8 mouse cellular contexts compared by ENCODE assay signal in genomic region chr9:67035957-67036451, GRCm38 (mm10). TPM values are rescaled to one million over a fixed set of nuclear protein-coding genes. Genes with fewer than 3 reads are reported as not detected.
DNase-seq lines count a peak whose midpoint lies in the region; ATAC-seq and TF ChIP-seq lines count a peak whose summit lies in the region.

No protein-coding gene starts in this region.

- no peak for TF ChIP-seq CTCF in CH12.LX (conservative IDR thresholded peaks at IDR 0.05 in 1 of 2, IDR thresholded peaks at IDR 0.05 in 1 of 2; ENCODE audit: low read depth in 2 of 2, low read length in 2 of 2)
- TF ChIP-seq CTCF in forebrain, postnatal 0 days (IDR thresholded peaks at IDR 0.05; ENCODE audit: low read depth) = 0 out of 2 replicates have a peak, but pooled peaks have one; percentile 2
- TF ChIP-seq CTCF in lung, postnatal 0 days (IDR thresholded peaks at IDR 0.05) = no peak

- dilution Hi-C loops in CH12.LX (cut with MboI; ENCODE audit: extremely low pct_ligation_motif_present, extremely low pct_unique_long_range_greater_than_20kb, low sequenced_read_pairs) = no loop called here

- peaks cover 4 to 54% of the 10 kb centered on the region in 2 experiments for H3K4me1 ChIP-seq in CH12.LX (ENCODE audit: control insufficient read depth in 1 of 2, insufficient read depth in 2 of 2)
- H3K4me1 ChIP-seq in forebrain, postnatal 0 days (ENCODE audit: insufficient read depth) = peaks cover 12% of the 10 kb centered on the region; the same call in 1 of the 2 replicates
- H3K4me1 ChIP-seq in lung, postnatal 0 days (ENCODE audit: insufficient read depth, low read depth, low read length) = peaks cover 21% of the 10 kb centered on the region; the same call in 1 of the 2 replicates

- H3K27ac ChIP-seq in CH12.LX (ENCODE audit: insufficient read depth, low read depth) = peak overlapping the region; percentile 38
- no peak overlapping the region for H3K27ac ChIP-seq in forebrain, postnatal 0 days (ENCODE audit: low read depth, low read length)
- H3K27ac ChIP-seq in lung, postnatal 0 days (ENCODE audit: low read length) = peak overlapping the region; percentile 81

- H3K4me2 ChIP-seq in CH12.LX (ENCODE audit: insufficient read depth, low read depth, poor library complexity, severe bottlenecking) = 0 out of 2 replicates have a peak overlapping the region, but pooled peaks have one; percentile 51
- no peak overlapping the region for H3K4me2 ChIP-seq in forebrain, postnatal 0 days (ENCODE audit: low read depth)
- H3K4me2 ChIP-seq in lung, postnatal 0 days (replicated peaks; ENCODE audit: low read depth, low read length) = no peak overlapping the region

- H3K4me3 ChIP-seq in CH12.LX (replicated peaks in 1 of 3; ENCODE audit: low read depth in 2 of 3, low read length in 2 of 3, poor library complexity in 1 of 3) = no peak overlapping the region
- no peak overlapping the region for H3K4me3 ChIP-seq in forebrain, postnatal 0 days (ENCODE audit: low read depth, low read length)
- H3K4me3 ChIP-seq in lung, postnatal 0 days (ENCODE audit: low read depth, low read length) = no peak overlapping the region

- peak; percentile 64 for ATAC-seq in forebrain, postnatal 0 days
- peak; percentile 79 for ATAC-seq in lung, postnatal 0 days

- DNase-seq in A20 (ENCODE audit: low read depth, low spot score) = peak; percentile 86
- peak; percentile 68 for DNase-seq in CH12.LX (ENCODE audit: extremely low read depth)
- DNase-seq in forebrain, postnatal 0 days = peak; percentile 70
- DNase-seq in layer of hippocampus, adult 18-20 months (ENCODE audit: low spot score in 2 of 2) = peak; percentile 73 to 82
- peak; percentile 62 for DNase-seq in lung, postnatal 0 days (ENCODE audit: low spot score)
- DNase-seq in adipocyte (ENCODE audit: low spot score) = no peak
- no peak for DNase-seq in gastrocnemius, adult 8-10 months (ENCODE audit: low spot score in 2 of 2)
- DNase-seq in embryo, embryonic 11 days = no peak

- 0 out of 2 replicates have a peak, but pooled peaks cover 2% of the 10 kb centered on the region for H3K79me2 ChIP-seq in CH12.LX (replicated peaks; ENCODE audit: control insufficient read depth, extremely low read depth, insufficient read depth, poor library complexity, severe bottlenecking)

- no peak for TF ChIP-seq POLR2A in CH12.LX (IDR thresholded peaks at IDR 0.05; ENCODE audit: low read depth, low read length)

- no peaks in the 10 kb centered on the region for H3K27me3 ChIP-seq in CH12.LX (replicated peaks)
- no peaks in the 10 kb centered on the region for H3K27me3 ChIP-seq in forebrain, postnatal 0 days (ENCODE audit: insufficient read depth, low read length)
- H3K27me3 ChIP-seq in lung, postnatal 0 days (replicated peaks; ENCODE audit: insufficient read depth, low read length) = no peaks in the 10 kb centered on the region

- TF ChIP-seq RAD21 in CH12.LX (IDR thresholded peaks at IDR 0.05; ENCODE audit: low read depth, low read length) = no peak

- H3K9me3 ChIP-seq in CH12.LX (replicated peaks; ENCODE audit: low read length) = peaks cover 11% of the 10 kb centered on the region
- H3K9me3 ChIP-seq in forebrain, postnatal 0 days (ENCODE audit: low read length) = no peaks in the 10 kb centered on the region
- H3K9me3 ChIP-seq in lung, postnatal 0 days (ENCODE audit: low read length) = no peaks in the 10 kb centered on the region

- TF ChIP-seq EP300 in CH12.LX (IDR thresholded peaks at IDR 0.05; ENCODE audit: low read length) = no peak
- peak; percentile 49 for TF ChIP-seq EP300 in lung, postnatal 0 days (IDR thresholded peaks at IDR 0.05)

- 70% methylated on average over 12 of the region's 12 CpGs for WGBS in forebrain, postnatal 0 days
- WGBS in lung, postnatal 0 days = 61% methylated on average over 12 of the region's 12 CpGs

- H3K9ac ChIP-seq in CH12.LX (ENCODE audit: insufficient read depth, low read depth) = no peak overlapping the region
- no peak overlapping the region for H3K9ac ChIP-seq in forebrain, postnatal 0 days
- no peak overlapping the region for H3K9ac ChIP-seq in lung, postnatal 0 days (replicated peaks; ENCODE audit: low read depth)

- peaks cover 35 to 80% of the 10 kb centered on the region in 2 experiments for H3K36me3 ChIP-seq in CH12.LX (replicated peaks in 1 of 2; ENCODE audit: control insufficient read depth in 1 of 2, insufficient read depth in 1 of 2, low read length in 1 of 2)
- peaks cover 51% of the 10 kb centered on the region for H3K36me3 ChIP-seq in forebrain, postnatal 0 days (ENCODE audit: insufficient read depth)
- peaks cover 50% of the 10 kb centered on the region for H3K36me3 ChIP-seq in lung, postnatal 0 days (ENCODE audit: insufficient read depth, low read length)

- in situ Hi-C loops in CH12.LX (cut with MboI; ENCODE audit: low pct_ligation_motif_present, low pct_unique_long_range_greater_than_20kb, low sequenced_read_pairs) = no loop called here

TF ChIP-seq in CH12.LX, 34 proteins besides CTCF, POLR2A, EP300 and RAD21:
- TF ChIP-seq ELF1 (IDR thresholded peaks at IDR 0.05; ENCODE audit: low read depth, low read length) (no peak), USF1 (IDR thresholded peaks at IDR 0.05; ENCODE audit: low read depth, low read length) (no peak), BHLHE40 (IDR thresholded peaks at IDR 0.05; ENCODE audit: low read depth, low read length) (0 out of 2 replicates have a peak, but pooled peaks have one; percentile 15)

RNA-seq across cellular contexts. Expression of gene Tpm1, which starts 13.2 kb away (rescaled TPM):
- total RNA-seq in CH12.LX (2012; rRNA removed) = 34.6 and 34.9 TPM in 2 replicates
- 63.1 and 67.2 TPM in 2 replicates for total RNA-seq in CH12.LX (2014; rRNA removed)
- polyA plus RNA-seq in CH12.LX (2012; ENCODE audit: insufficient read length, low read depth) = 178 and 213 TPM in 2 replicates
- total RNA-seq in forebrain, postnatal 0 days (2014; rRNA removed) = 131 and 133 TPM in 2 replicates
- 120 and 134 TPM in 2 replicates for polyA plus RNA-seq in forebrain, postnatal 0 days (2015; fragmentation: Nextera tagmentation; extraction: Ambion mirVana)
- 100 to 1,000 TPM; 194 to 199 TPM for total RNA-seq in layer of hippocampus, adult 18-20 months (2021)
- polyA plus RNA-seq in lung, postnatal 0 days (2015; fragmentation: Nextera tagmentation; extraction: Ambion mirVana) = 695 and 781 TPM in 2 replicates
- over 10,000 TPM; 24,112 to 28,307 (median 24,365) TPM for total RNA-seq in gastrocnemius, adult 8-10 months (2022)

Comparison
In these comparisons a context has a peak if more than half of its experiments do, and no peak if none do; other contexts are left out.
1. DNase-seq: peak in A20 (single experiment), CH12.LX (single experiment), forebrain, postnatal 0 days (single experiment), layer of hippocampus, adult 18-20 months (2 of 2) and lung, postnatal 0 days (single experiment); none in adipocyte (single experiment), gastrocnemius, adult 8-10 months (0 of 2) and embryo, embryonic 11 days (single experiment).
2. RNA of gene Tpm1, which starts 13.2 kb away (total RNA-seq): 24,112 to 28,307 TPM in gastrocnemius, adult 8-10 months; 194 to 199 TPM in layer of hippocampus, adult 18-20 months, 131 to 133 TPM in forebrain, postnatal 0 days and 34.6 to 67.2 TPM in CH12.LX; every median in the first group is over 100 times any median in the second.